2 mouse cellular contexts compared by ENCODE assay signal in the genomic region with DNA sequence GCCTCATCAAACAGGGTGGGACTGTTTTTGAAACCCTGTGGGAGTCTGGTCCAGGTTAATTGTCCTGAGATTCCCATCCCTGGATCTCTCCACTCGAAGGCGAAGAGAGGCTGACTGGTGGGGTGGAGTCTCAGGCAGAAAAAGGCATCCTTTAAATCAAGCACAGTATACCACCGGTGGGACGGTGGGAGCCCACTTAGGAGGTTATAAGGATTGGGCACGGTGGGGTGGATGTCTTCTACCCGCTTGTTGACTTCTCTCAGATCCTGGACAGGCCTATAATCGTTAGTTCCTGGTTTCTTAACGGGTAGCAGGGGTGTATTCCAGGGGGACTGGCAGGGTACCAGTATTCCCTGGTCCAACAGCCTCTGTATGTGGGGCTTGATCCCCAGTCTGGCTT.
A peak's percentile ranks its signal among the peaks of the same experiment; 100 is the strongest.
DNase-seq lines count a peak whose midpoint lies in the region.

No protein-coding gene starts in this region.

- DNase-seq in A20 (ENCODE audit: low read depth, low spot score) (peak; percentile 85), MN1 (ENCODE audit: low spot score) (peak; percentile 90)
